Mouse (Mus musculus) WW6 (cell line): ENCODE results near the gene Flii.

Experiments used
- DNase-seq: peaks from one replicate; pipeline ENCODE4 v3.0.0-alpha.2; 2013; ENCODE audit warnings: low read depth, low spot score

The Flii gene

GRCm38 (mm10) chr11:60726601-60727391 lies at the start of gene Flii:
Gene Flii (minus strand): TSS chr11:60727263.
- DNase-seq, result peak; percentile 57

- DNase-seq, result no peak
Measured at GRCm38 (mm10) chr11:60776107-60776828, 49.2 kb upstream of the Flii start.

GRCm38 (mm10) chr11:60775578-60775977 lies 48.5 kb upstream of the Flii start:
- no peak for DNase-seq

- no peak for DNase-seq
Measured at GRCm38 (mm10) chr11:60774841-60775240, 47.8 kb upstream of the Flii start.

- no peak for DNase-seq
Measured at GRCm38 (mm10) chr11:60774158-60774689, 47.2 kb upstream of the Flii start.

- DNase-seq, result no peak
Measured at GRCm38 (mm10) chr11:60772161-60772560, 45.1 kb upstream of the Flii start.

GRCm38 (mm10) chr11:60770776-60771175 lies 43.7 kb upstream of the Flii start:
- DNase-seq, result no peak

GRCm38 (mm10) chr11:60769322-60769721 lies 42.3 kb upstream of the Flii start:
- no peak for DNase-seq

GRCm38 (mm10) chr11:60766969-60767368 lies 39.9 kb upstream of the Flii start:
- no peak for DNase-seq

- DNase-seq, result no peak
Measured at GRCm38 (mm10) chr11:60761681-60762080, 34.6 kb upstream of the Flii start.

- no peak for DNase-seq
Measured at GRCm38 (mm10) chr11:60755570-60755969, 28.5 kb upstream of the Flii start.

GRCm38 (mm10) chr11:60740321-60740720 lies 13.3 kb upstream of the Flii start:
- peak; percentile 39 for DNase-seq

- no peak for DNase-seq
Measured at GRCm38 (mm10) chr11:60737450-60737849, 10.4 kb upstream of the Flii start.

GRCm38 (mm10) chr11:60736491-60736890 lies 9.4 kb upstream of the Flii start:
- no peak for DNase-seq

GRCm38 (mm10) chr11:60735191-60735590 lies 8.1 kb upstream of the Flii start:
- no peak for DNase-seq

GRCm38 (mm10) chr11:60734206-60734605 lies 7.1 kb upstream of the Flii start:
- DNase-seq, result no peak

- no peak for DNase-seq
Measured at GRCm38 (mm10) chr11:60731251-60731650, 4.2 kb upstream of the Flii start.

GRCm38 (mm10) chr11:60730169-60730568 lies 3.1 kb upstream of the Flii start:
- no peak for DNase-seq

- DNase-seq, result no peak
Measured at GRCm38 (mm10) chr11:60729217-60729641, 2.2 kb upstream of the Flii start.

- peak; percentile 90 for DNase-seq
Measured at GRCm38 (mm10) chr11:60728260-60728761, 1.2 kb upstream of the Flii start, which contains the start of gene Mief2. Gene Mief2 (plus strand): TSS chr11:60728398.

- DNase-seq, result no peak
Measured at GRCm38 (mm10) chr11:60727392-60728140, 503 bp upstream of the Flii start.

GRCm38 (mm10) chr11:60719263-60719662 lies 7.8 kb downstream of the Flii start:
- DNase-seq, result no peak
